Mouse (Mus musculus): ENCODE results near the gene Samm50.

DNA sequence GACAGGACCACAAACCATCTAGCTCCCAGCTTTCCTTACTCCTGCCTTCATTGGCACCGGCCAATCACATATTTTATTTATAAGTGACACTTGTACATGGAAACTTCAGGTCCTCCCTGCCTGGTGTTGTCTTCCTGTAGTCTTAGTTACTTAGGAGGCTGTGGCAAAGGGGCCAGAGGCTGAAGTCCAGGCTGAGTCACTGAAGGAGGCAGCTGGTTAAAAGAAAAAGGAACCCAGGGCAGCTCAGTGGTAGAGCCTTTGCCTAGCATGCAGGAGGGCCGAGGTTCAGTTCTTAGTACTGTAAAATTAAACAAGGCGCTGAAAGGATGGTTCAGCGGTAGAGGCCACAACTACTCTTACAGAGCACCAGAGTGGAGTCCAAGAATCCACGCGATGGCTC, 25.2 kb upstream of the Samm50 start:
- no peak for TF ChIP-seq POLR2A (IDR thresholded peaks at IDR 0.05; ENCODE audit: borderline replicate concordance, low read depth, low read length)
- no peak for TF ChIP-seq CTCF (IDR thresholded peaks at IDR 0.05; ENCODE audit: low read depth, low read length)
